ENCODE assay signal across 8 mouse cellular contexts in genomic region chr7:79313519-79314059, GRCm38 (mm10). TPM values are rescaled to one million over a fixed set of nuclear protein-coding genes. Genes with fewer than 3 reads are reported as not detected.
DNase-seq lines count a peak whose midpoint lies in the region; ATAC-seq and TF ChIP-seq lines count a peak whose summit lies in the region.

No protein-coding gene starts in this region.

- peaks cover 8% of the 10 kb centered on the region; the same call in 1 of the 2 replicates for H3K79me2 ChIP-seq in liver, adult 2 months (ENCODE audit: control insufficient read depth, insufficient read depth, low read length)

- ATAC-seq in midbrain, embryonic 13.5 days: no peak
- no peak for ATAC-seq in midbrain, embryonic 11.5 days (ENCODE audit: low FRiP score)
- ATAC-seq in stomach, embryonic 16.5 days (ENCODE audit: insufficient read depth, low FRiP score): peak; percentile 51; the same call in 1 of the 2 replicates

- no peaks in the 10 kb centered on the region for H3K27me3 ChIP-seq in midbrain, embryonic 13.5 days
- no peaks in the 10 kb centered on the region for H3K27me3 ChIP-seq in midbrain, embryonic 11.5 days (ENCODE audit: control insufficient read depth, insufficient read depth, low read length)
- no peaks in the 10 kb centered on the region for H3K27me3 ChIP-seq in liver, adult 2 months (ENCODE audit: control insufficient read depth, insufficient read depth, low read length)
- no peaks in the 10 kb centered on the region for H3K27me3 ChIP-seq in stomach, embryonic 16.5 days (ENCODE audit: control insufficient read depth, insufficient read depth, low read length)

- H3K9ac ChIP-seq in midbrain, embryonic 13.5 days (replicated peaks): no peak overlapping the region
- H3K9ac ChIP-seq in midbrain, embryonic 11.5 days (ENCODE audit: low read length): no peak overlapping the region
- H3K9ac ChIP-seq in liver, adult 2 months (ENCODE audit: low read depth, low read length): 0 out of 2 replicates have a peak overlapping the region, but pooled peaks have one; percentile 6
- peak overlapping the region; percentile 56 for H3K9ac ChIP-seq in stomach, embryonic 16.5 days (ENCODE audit: low read length)

- TF ChIP-seq CTCF in embryonic fibroblast, embryonic 13.5 days (IDR thresholded peaks at IDR 0.05; ENCODE audit: borderline replicate concordance, insufficient read depth, low read length): no peak
- no peak for TF ChIP-seq CTCF in liver, adult 2 months (IDR thresholded peaks at IDR 0.05; ENCODE audit: low read depth, low read length)

- no peak overlapping the region for H3K4me3 ChIP-seq in midbrain, embryonic 13.5 days (replicated peaks)
- no peak overlapping the region for H3K4me3 ChIP-seq in midbrain, embryonic 11.5 days (ENCODE audit: low read depth, low read length)
- H3K4me3 ChIP-seq in embryonic fibroblast, embryonic 13.5 days (ENCODE audit: insufficient read depth, low read length): no peak overlapping the region
- H3K4me3 ChIP-seq in liver, adult 2 months (ENCODE audit: insufficient read depth, low read depth, low read length): no peak overlapping the region
- no peak overlapping the region for H3K4me3 ChIP-seq in stomach, embryonic 16.5 days (replicated peaks; ENCODE audit: low read length)

- 79% methylated on average over 12 of the region's 12 CpGs for WGBS in midbrain, embryonic 13.5 days
- 82% methylated on average over 12 of the region's 12 CpGs for WGBS in midbrain, embryonic 11.5 days
- WGBS in liver, adult 2 months: 25% methylated on average over 12 of the region's 12 CpGs
- 20% methylated on average over 12 of the region's 12 CpGs for WGBS in stomach, embryonic 16.5 days

- peaks cover 89% of the 10 kb centered on the region for H3K4me1 ChIP-seq in midbrain, embryonic 13.5 days (replicated peaks)
- peaks cover 49% of the 10 kb centered on the region for H3K4me1 ChIP-seq in midbrain, embryonic 11.5 days (ENCODE audit: control insufficient read depth, insufficient read depth, low read length)
- peaks cover 25% of the 10 kb centered on the region for H3K4me1 ChIP-seq in embryonic fibroblast, embryonic 13.5 days (ENCODE audit: control insufficient read depth, insufficient read depth, low read length)
- H3K4me1 ChIP-seq in liver, adult 2 months (ENCODE audit: control insufficient read depth, insufficient read depth, low read length): peaks cover 43% of the 10 kb centered on the region
- peaks cover 75% of the 10 kb centered on the region for H3K4me1 ChIP-seq in stomach, embryonic 16.5 days (ENCODE audit: control insufficient read depth, insufficient read depth, low read length)

- no peaks in the 10 kb centered on the region for H3K36me3 ChIP-seq in midbrain, embryonic 13.5 days
- no peaks in the 10 kb centered on the region for H3K36me3 ChIP-seq in midbrain, embryonic 11.5 days (ENCODE audit: control insufficient read depth, insufficient read depth, low read length)
- no peaks in the 10 kb centered on the region for H3K36me3 ChIP-seq in liver, adult 2 months (ENCODE audit: control insufficient read depth, insufficient read depth, low read length)
- H3K36me3 ChIP-seq in stomach, embryonic 16.5 days (ENCODE audit: control insufficient read depth, insufficient read depth, low read length): no peaks in the 10 kb centered on the region

- H3K9me3 ChIP-seq in midbrain, embryonic 13.5 days: no peaks in the 10 kb centered on the region
- no peaks in the 10 kb centered on the region for H3K9me3 ChIP-seq in midbrain, embryonic 11.5 days (ENCODE audit: control insufficient read depth, low read length)
- no peaks in the 10 kb centered on the region for H3K9me3 ChIP-seq in stomach, embryonic 16.5 days (replicated peaks; ENCODE audit: control insufficient read depth, low read length)

- peak overlapping the region; percentile 49 for H3K27ac ChIP-seq in midbrain, embryonic 13.5 days
- H3K27ac ChIP-seq in midbrain, embryonic 11.5 days (ENCODE audit: low read depth, low read length): no peak overlapping the region
- H3K27ac ChIP-seq in embryonic fibroblast, embryonic 13.5 days (ENCODE audit: insufficient read depth, low read length): peak overlapping the region; percentile 88
- H3K27ac ChIP-seq in liver, adult 2 months (replicated peaks; ENCODE audit: insufficient read depth, low read depth, low read length): no peak overlapping the region
- H3K27ac ChIP-seq in stomach, embryonic 16.5 days (ENCODE audit: low read length): peak overlapping the region; percentile 82

- no peak for DNase-seq in midbrain, embryonic 11.5 days (ENCODE audit: low spot score, missing footprints)
- peak; percentile 91 for DNase-seq in liver, adult 2 months (ENCODE audit: extremely low read depth, low read depth, low spot score)
- no peak for DNase-seq in testis, postnatal 10 days (ENCODE audit: low spot score)
- DNase-seq in lung, postnatal 25 days (ENCODE audit: low spot score): no peak
- DNase-seq in adrenal gland, postnatal 14 days: no peak

- H3K4me2 ChIP-seq in midbrain, embryonic 13.5 days (replicated peaks): no peak overlapping the region
- no peak overlapping the region for H3K4me2 ChIP-seq in midbrain, embryonic 11.5 days
- peak overlapping the region; percentile 38 for H3K4me2 ChIP-seq in stomach, embryonic 16.5 days (ENCODE audit: low read depth, low read length)

- no peak for TF ChIP-seq POLR2A in embryonic fibroblast, embryonic 13.5 days (IDR thresholded peaks at IDR 0.05; ENCODE audit: low read depth, low read length)
- no peak for TF ChIP-seq POLR2A in liver, adult 2 months (IDR thresholded peaks at IDR 0.05; ENCODE audit: extremely low read depth, insufficient read depth, low read length)

RNA-seq across cellular contexts. Expression of gene Abhd2, which starts 40.6 kb away (rescaled TPM):
- 16.4 and 16.5 TPM in 2 replicates for polyA plus RNA-seq in midbrain, embryonic 13.5 days (2015; fragmentation: Nextera tagmentation; extraction: Ambion mirVana)
- polyA plus RNA-seq in midbrain, embryonic 11.5 days (2014; fragmentation: Nextera tagmentation; extraction: Ambion mirVana): 11.6 and 11.7 TPM in 2 replicates
- polyA plus RNA-seq in embryonic fibroblast, embryonic 13.5 days (2011; ENCODE audit: insufficient read length, low read depth, missing spikeins): 80.4 and 80.5 TPM in 2 replicates
- 51.2 and 95.1 TPM in 2 replicates for total RNA-seq in liver, adult 2 months (2014; rRNA removed)
- polyA plus RNA-seq in liver, adult 2 months (2012; rRNA removed): 46.4 and 99.1 TPM in 2 replicates
- 13.8 and 15.7 TPM in 2 replicates for polyA plus RNA-seq in stomach, embryonic 16.5 days (2015; fragmentation: Nextera tagmentation; extraction: Ambion mirVana)
- 485 and 569 TPM in 2 replicates for total RNA-seq in adrenal gland, postnatal 14 days (2021)

Comparison
In these comparisons a context has a peak if more than half of its experiments do, and no peak if none do; other contexts are left out.
1. H3K27ac ChIP-seq: peak in midbrain, embryonic 13.5 days (single experiment), embryonic fibroblast, embryonic 13.5 days (single experiment) and stomach, embryonic 16.5 days (single experiment); none in midbrain, embryonic 11.5 days (single experiment) and liver, adult 2 months (single experiment).
2. H3K9ac ChIP-seq: peak in liver, adult 2 months (single experiment) and stomach, embryonic 16.5 days (single experiment); none in midbrain, embryonic 13.5 days (single experiment) and midbrain, embryonic 11.5 days (single experiment).